Mouse (Mus musculus): ENCODE data around the gene Pnmal2. TPM values are rescaled to one million over a fixed set of nuclear protein-coding genes. Genes with fewer than 3 reads are reported as not detected.

Gene Pnmal2
- polyA plus RNA-seq, 1 experiment from 2014 or later = 92.1 TPM

- no peaks in the 10 kb centered on the region for H3K36me3 ChIP-seq (ENCODE audit: control insufficient read depth, insufficient read depth, low read length)
- no peaks in the 10 kb centered on the region for H3K27me3 ChIP-seq (ENCODE audit: control insufficient read depth, insufficient read depth, low read length)
- H3K9me3 ChIP-seq (ENCODE audit: control insufficient read depth, low read length) = no peaks in the 10 kb centered on the region
- H3K9ac ChIP-seq (replicated peaks; ENCODE audit: low read depth, low read length) = no peak overlapping the region
- H3K4me3 ChIP-seq (ENCODE audit: low read depth, low read length) = no peak overlapping the region
- peak; percentile 48; the same call in 1 of the 2 replicates for ATAC-seq (ENCODE audit: low read depth)
- H3K4me1 ChIP-seq (ENCODE audit: control insufficient read depth, insufficient read depth, low read length) = peaks cover 31% of the 10 kb centered on the region
- H3K4me2 ChIP-seq (ENCODE audit: low read depth, low read length) = peak overlapping the region; percentile 35; the same call in 1 of the 2 replicates
- WGBS = 29% methylated on average over 15 of the region's 15 CpGs
- H3K27ac ChIP-seq (ENCODE audit: low read depth, low read length) = peak overlapping the region; percentile 87
These were observed 12.2 kb downstream of the Pnmal2 start for GRCm38 (mm10) chr7:16956410-16957265.

GRCm38 (mm10) chr7:16959539-16960187 lies 15.2 kb downstream of the Pnmal2 start, which contains the start of gene Pnmal1:
TSS of gene Pnmal1 (plus strand) at chr7:16959679.
- no peaks in the 10 kb centered on the region for H3K36me3 ChIP-seq (ENCODE audit: control insufficient read depth, insufficient read depth, low read length)
- peak within 1 kb of the TSS; percentile 58 for H3K9ac ChIP-seq (replicated peaks; ENCODE audit: low read depth, low read length)
- peak within 1 kb of the TSS; percentile 66 for H3K4me2 ChIP-seq (ENCODE audit: low read depth, low read length)
- H3K27ac ChIP-seq (ENCODE audit: low read depth, low read length) = peak within 1 kb of the TSS; percentile 86
- H3K27me3 ChIP-seq (ENCODE audit: control insufficient read depth, insufficient read depth, low read length) = no peaks in the 10 kb centered on the region
- H3K9me3 ChIP-seq (ENCODE audit: control insufficient read depth, low read length) = no peaks in the 10 kb centered on the region
- H3K4me3 ChIP-seq (ENCODE audit: low read depth, low read length) = peak within 1 kb of the TSS; percentile 38
- ATAC-seq (ENCODE audit: low read depth) = peak; percentile 94
- peaks cover 32% of the 10 kb centered on the region for H3K4me1 ChIP-seq (ENCODE audit: control insufficient read depth, insufficient read depth, low read length)
- WGBS = 9% methylated on average over 17 of the region's 17 CpGs

GRCm38 (mm10) chr7:16961678-16962077 lies 17.2 kb downstream of the Pnmal2 start:
- H3K27ac ChIP-seq (ENCODE audit: low read depth, low read length) = no peak overlapping the region
- peaks cover 28% of the 10 kb centered on the region for H3K4me1 ChIP-seq (ENCODE audit: control insufficient read depth, insufficient read depth, low read length)
- ATAC-seq (ENCODE audit: low read depth) = no peak
- H3K4me2 ChIP-seq (ENCODE audit: low read depth, low read length) = peak overlapping the region; percentile 17; the same call in 1 of the 2 replicates
- H3K27me3 ChIP-seq (ENCODE audit: control insufficient read depth, insufficient read depth, low read length) = no peaks in the 10 kb centered on the region
- H3K36me3 ChIP-seq (ENCODE audit: control insufficient read depth, insufficient read depth, low read length) = no peaks in the 10 kb centered on the region
- WGBS = 84% methylated on average over 5 of the region's 5 CpGs
- H3K4me3 ChIP-seq (ENCODE audit: low read depth, low read length) = no peak overlapping the region
- no peaks in the 10 kb centered on the region for H3K9me3 ChIP-seq (ENCODE audit: control insufficient read depth, low read length)
- no peak overlapping the region for H3K9ac ChIP-seq (replicated peaks; ENCODE audit: low read depth, low read length)

GRCm38 (mm10) chr7:16968414-16968813 lies 23.9 kb downstream of the Pnmal2 start:
- H3K9ac ChIP-seq (replicated peaks; ENCODE audit: low read depth, low read length) = no peak overlapping the region
- no peaks in the 10 kb centered on the region for H3K4me1 ChIP-seq (ENCODE audit: control insufficient read depth, insufficient read depth, low read length)
- no peaks in the 10 kb centered on the region for H3K36me3 ChIP-seq (ENCODE audit: control insufficient read depth, insufficient read depth, low read length)
- no peak for ATAC-seq (ENCODE audit: low read depth)
- no peaks in the 10 kb centered on the region for H3K27me3 ChIP-seq (ENCODE audit: control insufficient read depth, insufficient read depth, low read length)
- WGBS = 89% methylated on average over 6 of the region's 6 CpGs
- no peak overlapping the region for H3K4me2 ChIP-seq (ENCODE audit: low read depth, low read length)
- no peak overlapping the region for H3K27ac ChIP-seq (ENCODE audit: low read depth, low read length)
- no peaks in the 10 kb centered on the region for H3K9me3 ChIP-seq (ENCODE audit: control insufficient read depth, low read length)
- H3K4me3 ChIP-seq (ENCODE audit: low read depth, low read length) = no peak overlapping the region

- Histone ChIP-seq H3K27me3 (ENCODE audit: control insufficient read depth, insufficient read depth, low read length) (no peaks in the 10 kb centered on the region), H3K4me1 (ENCODE audit: control insufficient read depth, insufficient read depth, low read length) (no peaks in the 10 kb centered on the region), H3K9ac (replicated peaks; ENCODE audit: low read depth, low read length) (no peak overlapping the region), H3K27ac (ENCODE audit: low read depth, low read length) (no peak overlapping the region), H3K9me3 (ENCODE audit: control insufficient read depth, low read length) (no peaks in the 10 kb centered on the region), H3K36me3 (ENCODE audit: control insufficient read depth, insufficient read depth, low read length) (no peaks in the 10 kb centered on the region), H3K4me3 (ENCODE audit: low read depth, low read length) (no peak overlapping the region), H3K4me2 (ENCODE audit: low read depth, low read length) (no peak overlapping the region)
- WGBS = 84% methylated on average over 3 of the region's 3 CpGs
- no peak for ATAC-seq (ENCODE audit: low read depth)
These were observed 26.7 kb downstream of the Pnmal2 start for GRCm38 (mm10) chr7:16971160-16971559.

GRCm38 (mm10) chr7:16974018-16974417 lies 29.5 kb downstream of the Pnmal2 start:
- ATAC-seq (ENCODE audit: low read depth) = no peak

GRCm38 (mm10) chr7:16976298-16976697 lies 31.8 kb downstream of the Pnmal2 start:
- Histone ChIP-seq H3K4me1 (ENCODE audit: control insufficient read depth, insufficient read depth, low read length) (no peaks in the 10 kb centered on the region), H3K9me3 (ENCODE audit: control insufficient read depth, low read length) (no peaks in the 10 kb centered on the region), H3K27ac (ENCODE audit: low read depth, low read length) (no peak overlapping the region), H3K9ac (replicated peaks; ENCODE audit: low read depth, low read length) (no peak overlapping the region), H3K36me3 (ENCODE audit: control insufficient read depth, insufficient read depth, low read length) (no peaks in the 10 kb centered on the region), H3K4me2 (ENCODE audit: low read depth, low read length) (no peak overlapping the region), H3K27me3 (ENCODE audit: control insufficient read depth, insufficient read depth, low read length) (no peaks in the 10 kb centered on the region), H3K4me3 (ENCODE audit: low read depth, low read length) (no peak overlapping the region)
- 59% methylated on average over 8 of the region's 8 CpGs for WGBS
- no peak for ATAC-seq (ENCODE audit: low read depth)

More at GRCm38 (mm10) chr7:16974018-16974417, 29.5 kb downstream of the Pnmal2 start:
- Histone ChIP-seq H3K27me3 (ENCODE audit: control insufficient read depth, insufficient read depth, low read length) (no peaks in the 10 kb centered on the region), H3K4me3 (ENCODE audit: low read depth, low read length) (no peak overlapping the region), H3K9me3 (ENCODE audit: control insufficient read depth, low read length) (no peaks in the 10 kb centered on the region), H3K4me2 (ENCODE audit: low read depth, low read length) (no peak overlapping the region), H3K36me3 (ENCODE audit: control insufficient read depth, insufficient read depth, low read length) (no peaks in the 10 kb centered on the region), H3K27ac (ENCODE audit: low read depth, low read length) (no peak overlapping the region), H3K9ac (replicated peaks; ENCODE audit: low read depth, low read length) (no peak overlapping the region), H3K4me1 (ENCODE audit: control insufficient read depth, insufficient read depth, low read length) (no peaks in the 10 kb centered on the region)
- WGBS = 43% methylated on average over 6 of the region's 6 CpGs

GRCm38 (mm10) chr7:16978173-16978572 lies 33.7 kb downstream of the Pnmal2 start:
- no peaks in the 10 kb centered on the region for H3K9me3 ChIP-seq (ENCODE audit: control insufficient read depth, low read length)
- no peak overlapping the region for H3K9ac ChIP-seq (replicated peaks; ENCODE audit: low read depth, low read length)
- no peak overlapping the region for H3K4me3 ChIP-seq (ENCODE audit: low read depth, low read length)
- no peak overlapping the region for H3K27ac ChIP-seq (ENCODE audit: low read depth, low read length)
- H3K36me3 ChIP-seq (ENCODE audit: control insufficient read depth, insufficient read depth, low read length) = no peaks in the 10 kb centered on the region
- peaks cover 8% of the 10 kb centered on the region for H3K4me1 ChIP-seq (ENCODE audit: control insufficient read depth, insufficient read depth, low read length)
- no peaks in the 10 kb centered on the region for H3K27me3 ChIP-seq (ENCODE audit: control insufficient read depth, insufficient read depth, low read length)
- no peak overlapping the region for H3K4me2 ChIP-seq (ENCODE audit: low read depth, low read length)
- no peak for ATAC-seq (ENCODE audit: low read depth)
- WGBS = 70% methylated on average over 6 of the region's 6 CpGs

GRCm38 (mm10) chr7:16978593-16978992 lies 34.1 kb downstream of the Pnmal2 start:
- no peak overlapping the region for H3K27ac ChIP-seq (ENCODE audit: low read depth, low read length)
- peaks cover 12% of the 10 kb centered on the region for H3K4me1 ChIP-seq (ENCODE audit: control insufficient read depth, insufficient read depth, low read length)
- H3K4me3 ChIP-seq (ENCODE audit: low read depth, low read length) = no peak overlapping the region
- no peaks in the 10 kb centered on the region for H3K27me3 ChIP-seq (ENCODE audit: control insufficient read depth, insufficient read depth, low read length)
- H3K4me2 ChIP-seq (ENCODE audit: low read depth, low read length) = no peak overlapping the region
- no peak overlapping the region for H3K9ac ChIP-seq (replicated peaks; ENCODE audit: low read depth, low read length)
- H3K9me3 ChIP-seq (ENCODE audit: control insufficient read depth, low read length) = no peaks in the 10 kb centered on the region
- no peaks in the 10 kb centered on the region for H3K36me3 ChIP-seq (ENCODE audit: control insufficient read depth, insufficient read depth, low read length)
- WGBS = 89% methylated on average over 3 of the region's 3 CpGs
- ATAC-seq (ENCODE audit: low read depth) = no peak
